Mouse (Mus musculus) spleen, adult 2 months (tissue): ENCODE results near the gene Sbno1.

Experiments used
- CTCF ChIP-seq: fragments of 200-500 bp; IDR thresholded peaks from 2 replicates; pipeline ENCODE4 v1.5.1; 2011; ENCODE audit warnings: mild to moderate bottlenecking, inconsistent platforms; ENCODE audit not compliant: insufficient read depth, insufficient read length, insufficient replicate concordance; ENCODE audit errors: extremely low read depth
- POLR2A ChIP-seq: fragments of 200-500 bp; IDR thresholded peaks from 2 replicates; pipeline ENCODE4 v1.6.1; 2011; ENCODE audit warnings: low read depth, low read length, inconsistent platforms

GRCm38 (mm10) chr5:124449494-124449893 lies 23.7 kb upstream of the Sbno1 start:
- TF ChIP-seq POLR2A (no peak), CTCF (no peak)
